Mouse (Mus musculus): ENCODE measurements around the gene Zbtb38.

- TF ChIP-seq CTCF (IDR thresholded peaks at IDR 0.05; ENCODE audit: low read depth, low read length) (no peak), EP300 (IDR thresholded peaks at IDR 0.05; ENCODE audit: insufficient read depth, low read depth, low read length) (no peak), POLR2A (IDR thresholded peaks at IDR 0.05; ENCODE audit: insufficient read depth, low read length) (no peak)
Measured at GRCm38 (mm10) chr9:96635899-96636298, 116.7 kb downstream of the Zbtb38 start.

Data from ES-Bruce4 (cell line).